Mouse (Mus musculus) cortical plate, adult 2 months (tissue): ENCODE measurements around the gene Tor4a. TPM values are rescaled to one million over a fixed set of nuclear protein-coding genes. Genes with fewer than 3 reads are reported as not detected.
A peak's percentile ranks its signal among the peaks of the same experiment; 100 is the strongest.

Experiments used
- H3K27ac ChIP-seq: fragments of 200-500 bp; 2 replicates; pipeline ENCODE4 v1.5.1; 2012; ENCODE audit warnings: low read length, control low read depth, inconsistent platforms; ENCODE audit not compliant: insufficient read depth
- H3K4me1 ChIP-seq: fragments of 200-500 bp; 2 replicates; pipeline ENCODE4 v1.6.1; 2011; ENCODE audit warnings: low read length; ENCODE audit not compliant: control insufficient read depth, insufficient read depth
- H3K4me3 ChIP-seq: fragments of 200-500 bp; 2 replicates; pipeline ENCODE4 v1.5.1; 2011; ENCODE audit warnings: mild to moderate bottlenecking, low read length, control low read depth; ENCODE audit not compliant: insufficient read depth
- CTCF ChIP-seq: fragments of 200-500 bp; IDR thresholded peaks from 2 replicates; pipeline ENCODE4 v1.5.1; 2011; ENCODE audit warnings: mild to moderate bottlenecking, control low read depth, low read length; ENCODE audit not compliant: insufficient read depth; ENCODE audit errors: extremely low read depth
- POLR2A ChIP-seq: fragments of 200-500 bp; IDR thresholded peaks from 2 replicates; pipeline ENCODE4 v1.6.1; 2011; ENCODE audit warnings: mild to moderate bottlenecking, low read length, control low read depth; ENCODE audit not compliant: insufficient read depth; ENCODE audit errors: extremely low read depth
- polyA plus RNA-seq: library from polyadenylated mRNA; depleted of rRNA; stranded (reverse); fragments of >200 nt; gene quantifications from 2 replicates; pipeline ENCODE4 v1.2.3, GENCODE M21; 2012; rRNA removed

The Tor4a gene
- polyA plus RNA-seq, 1 experiment: 2.5 TPM

GRCm38 (mm10) chr2:25167919-25168664 lies 28.6 kb downstream of the Tor4a start:
- TF ChIP-seq POLR2A (0 out of 2 replicates have a peak, but pooled peaks have one; percentile 6), CTCF (no peak)
- no peak overlapping the region; the same call in 1 of the 2 replicates for H3K27ac ChIP-seq
- no peaks in the 10 kb centered on the region for H3K4me1 ChIP-seq
- peak overlapping the region; percentile 12; the same call in 1 of the 2 replicates for H3K4me3 ChIP-seq

DNA sequence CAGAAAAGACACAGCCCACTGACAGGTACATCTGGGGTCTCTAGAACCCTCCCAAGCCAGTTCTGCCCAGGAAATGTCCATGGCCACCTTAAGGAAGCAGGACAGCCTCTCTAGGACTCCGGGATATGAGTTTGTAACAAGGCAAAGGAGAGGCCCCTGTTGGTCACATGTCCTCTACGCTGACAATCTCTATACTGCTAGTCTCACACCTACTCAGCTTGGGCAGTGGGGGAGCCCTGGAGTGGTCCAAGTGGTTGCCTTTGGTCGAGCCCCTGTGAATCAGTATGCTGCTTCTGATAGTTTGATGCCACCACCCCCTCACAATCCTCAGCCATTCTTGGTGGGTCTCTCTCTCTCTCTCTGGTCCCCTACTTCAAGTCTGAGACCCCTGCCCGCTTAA lies 29.2 kb downstream of the Tor4a start:
- Histone ChIP-seq H3K4me1 (no peaks in the 10 kb centered on the region), H3K27ac (no peak overlapping the region; the same call in 1 of the 2 replicates), H3K4me3 (peak overlapping the region; percentile 12; the same call in 1 of the 2 replicates)
- no peak for TF ChIP-seq CTCF
- TF ChIP-seq POLR2A: no peak

DNA sequence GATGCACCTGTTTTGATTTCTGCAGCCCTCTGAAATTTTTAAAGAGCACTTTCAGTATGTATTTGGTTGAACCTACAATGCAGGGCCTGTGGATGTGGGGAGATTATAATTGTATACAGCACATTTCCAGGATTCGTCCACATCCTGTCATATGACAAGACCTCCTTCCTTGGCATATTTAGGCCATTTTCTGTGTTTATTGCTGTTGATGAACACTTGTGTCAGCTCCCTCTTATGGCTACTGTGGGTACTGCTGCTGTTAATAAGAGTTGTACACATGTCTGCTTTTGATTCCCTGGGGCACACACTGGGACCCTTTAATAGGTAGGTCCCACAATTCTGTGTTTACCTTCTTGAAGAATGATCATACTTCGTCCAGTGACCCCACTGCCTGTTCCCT lies 39.0 kb downstream of the Tor4a start:
- peak; percentile 14; the same call in 1 of the 2 replicates for TF ChIP-seq CTCF
- no peak for TF ChIP-seq POLR2A
- Histone ChIP-seq H3K4me3 (no peak overlapping the region), H3K4me1 (no peaks in the 10 kb centered on the region), H3K27ac (no peak overlapping the region)

GRCm38 (mm10) chr2:25156990-25157389 lies 39.7 kb downstream of the Tor4a start:
- Histone ChIP-seq H3K4me3 (no peak overlapping the region), H3K4me1 (no peaks in the 10 kb centered on the region), H3K27ac (no peak overlapping the region)
- TF ChIP-seq POLR2A (no peak), CTCF (no peak)

GRCm38 (mm10) chr2:25156177-25156576 lies 40.5 kb downstream of the Tor4a start:
- Histone ChIP-seq H3K4me3 (no peak overlapping the region), H3K4me1 (no peaks in the 10 kb centered on the region), H3K27ac (no peak overlapping the region)
- TF ChIP-seq CTCF (no peak), POLR2A (no peak)

GRCm38 (mm10) chr2:25151280-25151956 lies 45.3 kb downstream of the Tor4a start:
- Histone ChIP-seq H3K4me1 (no peaks in the 10 kb centered on the region), H3K4me3 (no peak overlapping the region), H3K27ac (no peak overlapping the region)
- no peak for TF ChIP-seq POLR2A
- no peak for TF ChIP-seq CTCF

DNA sequence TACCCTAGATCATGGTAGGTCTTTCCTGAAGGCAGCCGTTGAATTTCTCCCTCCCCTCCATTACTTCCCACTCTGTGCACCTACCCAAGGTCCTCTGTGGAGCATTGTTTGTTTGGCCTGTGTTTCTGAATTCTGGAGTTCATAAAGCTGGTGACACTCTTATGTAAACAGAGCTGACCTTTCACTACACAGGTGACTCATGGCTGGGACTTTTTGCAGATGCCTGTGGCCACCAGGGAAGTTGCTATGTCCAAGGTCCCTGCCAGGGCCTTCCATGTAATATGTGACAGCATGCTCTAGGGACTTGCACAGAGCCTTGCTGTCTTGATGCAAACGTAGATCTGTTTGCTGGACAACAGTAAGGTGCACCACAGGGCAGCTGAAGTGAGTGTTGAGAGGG lies 47.0 kb downstream of the Tor4a start:
- Histone ChIP-seq H3K4me1 (no peaks in the 10 kb centered on the region), H3K27ac (no peak overlapping the region), H3K4me3 (no peak overlapping the region)
- TF ChIP-seq CTCF (no peak), POLR2A (no peak)

DNA sequence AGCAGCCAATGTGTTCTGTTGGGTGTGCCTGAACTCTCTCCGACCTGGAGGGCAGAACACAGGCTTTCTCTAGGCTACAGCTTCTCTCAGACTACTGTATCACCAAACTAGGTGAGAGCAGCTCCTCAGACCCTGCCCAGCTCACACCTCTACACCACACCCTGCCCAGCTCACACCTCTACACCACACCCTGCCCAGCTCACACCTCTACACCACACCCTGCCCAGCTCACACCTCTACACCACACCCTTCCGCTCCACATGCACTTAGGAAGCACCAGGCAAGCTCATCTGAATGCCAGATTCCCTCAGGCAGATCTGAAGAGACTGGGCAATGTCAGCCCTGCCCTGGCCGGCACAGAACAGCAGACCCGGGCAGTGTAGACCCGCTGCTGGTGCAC lies 48.8 kb downstream of the Tor4a start:
- H3K4me3 ChIP-seq: no peak overlapping the region
- no peaks in the 10 kb centered on the region for H3K4me1 ChIP-seq
- TF ChIP-seq CTCF: no peak
- TF ChIP-seq POLR2A: no peak
- no peak overlapping the region for H3K27ac ChIP-seq

DNA sequence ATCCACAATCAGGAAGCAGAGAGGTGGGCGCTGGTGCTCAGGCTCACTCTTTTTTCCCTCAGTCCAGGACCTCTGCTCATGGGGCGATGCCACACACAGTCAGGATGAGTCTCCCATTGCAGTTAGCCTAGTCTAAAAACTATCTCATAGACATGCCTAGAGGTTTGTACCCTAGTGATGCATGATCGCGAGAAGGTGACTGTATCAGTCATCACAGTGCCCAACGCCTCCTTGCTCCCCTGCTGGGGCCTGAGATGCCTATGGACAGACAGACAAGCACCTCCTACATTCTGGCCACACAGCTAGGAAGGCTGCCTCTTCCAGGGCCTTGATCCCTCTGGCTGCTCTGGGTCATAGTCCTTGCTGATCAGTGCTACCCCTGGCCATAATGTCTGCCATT lies 49.3 kb downstream of the Tor4a start:
- TF ChIP-seq POLR2A (no peak), CTCF (no peak)
- H3K27ac ChIP-seq: no peak overlapping the region
- no peak overlapping the region for H3K4me3 ChIP-seq
- no peaks in the 10 kb centered on the region for H3K4me1 ChIP-seq

DNA sequence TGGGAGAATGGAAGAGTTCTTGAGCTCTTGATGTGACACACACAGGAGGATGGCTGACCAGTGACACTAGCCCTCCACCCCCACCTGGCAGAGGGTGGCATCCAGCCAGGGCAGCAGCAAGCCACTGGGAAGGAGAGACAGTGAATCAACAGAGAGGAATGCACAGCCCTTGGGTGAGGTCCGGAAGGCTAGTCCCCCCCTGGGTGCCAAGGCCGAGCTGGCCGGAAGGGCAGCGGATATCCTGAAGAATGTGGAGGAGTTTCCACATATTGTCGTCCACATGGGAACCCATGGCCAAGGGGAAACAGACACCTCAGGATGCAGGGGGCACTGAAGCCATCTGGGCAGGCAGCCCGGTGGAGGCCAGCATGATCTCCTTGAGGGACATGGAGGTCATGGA lies 51.3 kb downstream of the Tor4a start:
- TF ChIP-seq CTCF (no peak), POLR2A (no peak)
- Histone ChIP-seq H3K4me1 (no peaks in the 10 kb centered on the region), H3K27ac (no peak overlapping the region), H3K4me3 (no peak overlapping the region)

Other genes with a start within 250 kb of the Tor4a start
- 21.4 and 21.6 TPM in 2 replicates for gene Zmynd19, start 247.1 kb downstream of the Tor4a start, polyA plus RNA-seq
- 34.6 and 37.3 TPM in 2 replicates for gene Dph7, start 234.5 kb downstream of the Tor4a start, polyA plus RNA-seq
- 137 TPM in 2 replicates for gene Mrpl41, start 221.8 kb downstream of the Tor4a start, polyA plus RNA-seq
- 20.1 and 22.5 TPM in 2 replicates for gene Pnpla7, start 220.9 kb downstream of the Tor4a start, polyA plus RNA-seq
- 724 and 838 TPM in 2 replicates for gene Nsmf, start 142.5 kb downstream of the Tor4a start, polyA plus RNA-seq
- not detected in 2 replicates for gene Entpd8, start 116.6 kb downstream of the Tor4a start, polyA plus RNA-seq
- gene Noxa1, start 101.7 kb downstream of the Tor4a start, polyA plus RNA-seq: not detected in 2 replicates
- gene Nrarp, start 16.1 kb downstream of the Tor4a start, polyA plus RNA-seq: 22.1 and 24.2 TPM in 2 replicates
- 52.0 and 57.5 TPM in 2 replicates for gene Nelfb, start 14.6 kb upstream of the Tor4a start, polyA plus RNA-seq
- 0.11 TPM in 1 of 2 replicates, not detected in the other for gene Stpg3, start 17.8 kb upstream of the Tor4a start, polyA plus RNA-seq
- gene Fam166a, start 21.9 kb upstream of the Tor4a start, polyA plus RNA-seq: 0.19 and 0.21 TPM in 2 replicates
- 527 and 537 TPM in 2 replicates for gene Tubb4b, start 27.8 kb upstream of the Tor4a start, polyA plus RNA-seq
- gene Slc34a3, start 37.5 kb upstream of the Tor4a start, polyA plus RNA-seq: 0.26 and 0.44 TPM in 2 replicates
- gene Rnf224, start 39.9 kb upstream of the Tor4a start, polyA plus RNA-seq: not detected in 2 replicates
- 314 and 325 TPM in 2 replicates for gene Rnf208, start 45.4 kb upstream of the Tor4a start, polyA plus RNA-seq
- 0.21 and 0.57 TPM in 2 replicates for gene Cysrt1, start 45.6 kb upstream of the Tor4a start, polyA plus RNA-seq
- gene AL732309.1, start 50.0 kb upstream of the Tor4a start, polyA plus RNA-seq: 14.0 and 15.5 TPM in 2 replicates
- 33.8 and 36.0 TPM in 2 replicates for gene Tmem203, start 58.6 kb upstream of the Tor4a start, polyA plus RNA-seq
- gene Tprn, start 65.7 kb upstream of the Tor4a start, polyA plus RNA-seq: 14.0 and 22.0 TPM in 2 replicates
- gene Ssna1, start 75.6 kb upstream of the Tor4a start, polyA plus RNA-seq: 87.9 and 93.2 TPM in 2 replicates
- 75.7 and 76.5 TPM in 2 replicates for gene Anapc2, start 75.6 kb upstream of the Tor4a start, polyA plus RNA-seq
- not detected in 2 replicates for gene Tmem210, start 91.3 kb upstream of the Tor4a start, polyA plus RNA-seq
- gene Lrrc26, start 93.0 kb upstream of the Tor4a start, polyA plus RNA-seq: not detected in 2 replicates
- 336 and 340 TPM in 2 replicates for gene Grin1, start 122.3 kb upstream of the Tor4a start, polyA plus RNA-seq
- gene Man1b1, start 135.5 kb upstream of the Tor4a start, polyA plus RNA-seq: 27.0 and 28.4 TPM in 2 replicates
- gene Dpp7, start 159.5 kb upstream of the Tor4a start, polyA plus RNA-seq: 59.8 and 69.1 TPM in 2 replicates
- gene Uap1l1, start 168.8 kb upstream of the Tor4a start, polyA plus RNA-seq: 16.6 and 20.4 TPM in 2 replicates
- 4.0 and 4.4 TPM in 2 replicates for gene Sapcd2, start 175.4 kb upstream of the Tor4a start, polyA plus RNA-seq
- gene Entpd2, start 199.0 kb upstream of the Tor4a start, polyA plus RNA-seq: 15.8 and 19.0 TPM in 2 replicates
- gene Npdc1, start 202.5 kb upstream of the Tor4a start, polyA plus RNA-seq: 435 and 468 TPM in 2 replicates
- gene Fut7, start 226.4 kb upstream of the Tor4a start, polyA plus RNA-seq: 0.38 and 0.48 TPM in 2 replicates
- 105 and 109 TPM in 2 replicates for gene Abca2, start 231.8 kb upstream of the Tor4a start, polyA plus RNA-seq